Comparison of ENCODE assay signal across 11 mouse cellular contexts in the genomic region with DNA sequence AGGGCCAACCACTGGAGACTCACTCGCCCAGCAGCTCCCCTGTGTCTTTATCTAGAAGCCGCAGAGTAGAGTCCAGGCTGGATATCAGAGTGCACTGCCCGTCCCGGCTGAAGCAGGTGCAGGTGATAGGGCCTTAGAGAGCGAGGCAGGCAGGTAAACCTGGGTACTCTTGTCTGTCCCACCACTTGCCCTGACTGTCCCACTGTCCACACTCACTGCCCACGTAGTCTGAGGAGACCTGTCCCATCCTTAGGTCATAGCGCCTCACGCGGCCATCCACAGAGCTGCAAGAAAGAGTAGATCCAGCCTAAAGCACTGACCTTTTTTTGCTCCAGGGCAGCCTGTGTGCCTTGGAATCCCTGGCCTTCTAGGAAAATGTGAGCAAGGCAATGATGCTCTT. TPM values are rescaled to one million over a fixed set of nuclear protein-coding genes. Genes with fewer than 3 reads are reported as not detected.
A peak's percentile ranks its signal among the peaks of the same experiment; 100 is the strongest.
DNase-seq lines count a peak whose midpoint lies in the region; ATAC-seq and TF ChIP-seq lines count a peak whose summit lies in the region.
"Had no signal": no experiment of that assay in that cellular context is flagged by ENCODE, and none has a peak within 500 bp of the region (broad histone marks: within the 10 kb centered on the region; RNA-seq: fewer than 3 reads in every experiment).

No protein-coding gene starts in this region.

- no peak overlapping the region for H3K9ac ChIP-seq in kidney, embryonic 14.5 days (ENCODE audit: low read depth, low read length)
- H3K9ac ChIP-seq: embryonic facial prominence, embryonic 12.5 days; limb, embryonic 15.5 days; stomach, embryonic 15.5 days had no signal

- H3K4me3 ChIP-seq in kidney, embryonic 14.5 days (ENCODE audit: low read length), result no peak overlapping the region
- H3K4me3 ChIP-seq in G1E (ENCODE audit: low read depth, low read length), result peak overlapping the region; percentile 39; the same call in 1 of the 2 replicates
- H3K4me3 ChIP-seq in bone marrow, adult 2 months (replicated peaks; ENCODE audit: control insufficient read depth, low read depth, low read length), result no peak overlapping the region
- H3K4me3 ChIP-seq: embryonic facial prominence, embryonic 12.5 days; limb, embryonic 15.5 days; stomach, embryonic 15.5 days had no signal

- no peaks in the 10 kb centered on the region for H3K9me3 ChIP-seq in kidney, embryonic 14.5 days (ENCODE audit: control insufficient read depth, low read length)
- no peaks in the 10 kb centered on the region for H3K9me3 ChIP-seq in G1E (replicated peaks)
- H3K9me3 ChIP-seq: embryonic facial prominence, embryonic 12.5 days; limb, embryonic 15.5 days; stomach, embryonic 15.5 days had no signal

- H3K4me1 ChIP-seq in kidney, embryonic 14.5 days (ENCODE audit: control insufficient read depth, insufficient read depth, low read length), result peaks cover 4% of the 10 kb centered on the region
- H3K4me1 ChIP-seq in G1E (ENCODE audit: insufficient read depth, low read depth, low read length), result peaks cover 69% of the 10 kb centered on the region
- no peaks in the 10 kb centered on the region; the same call in 1 of the 2 replicates for H3K4me1 ChIP-seq in bone marrow, adult 2 months (ENCODE audit: control insufficient read depth, insufficient read depth, low read length)

- H3K27ac ChIP-seq in kidney, embryonic 14.5 days (ENCODE audit: low read depth, low read length), result no peak overlapping the region
- H3K27ac ChIP-seq in bone marrow, adult 2 months (ENCODE audit: control insufficient read depth, insufficient read depth, low read depth, low read length, poor library complexity), result no peak overlapping the region
- H3K27ac ChIP-seq: embryonic facial prominence, embryonic 12.5 days; limb, embryonic 15.5 days; stomach, embryonic 15.5 days had no signal

- peak; percentile 65 for DNase-seq in kidney, adult 18-20 months
- DNase-seq in G1E (ENCODE audit: low spot score), result no peak
- DNase-seq in kidney, postnatal 25 days, result peak; percentile 75 to 79
- peak; percentile 31 to 42 for DNase-seq in spleen, postnatal 36 days (ENCODE audit: low spot score in 2 of 2)
- DNase-seq in gastrocnemius, adult 8-10 months (ENCODE audit: low spot score in 2 of 2), result no peak
- DNase-seq in left cerebral cortex, adult 11 months (ENCODE audit: low spot score), result no peak

- WGBS in kidney, embryonic 14.5 days, result 83% methylated on average over 9 of the region's 9 CpGs
- WGBS in bone marrow, adult 2 months, result 81% methylated on average over 9 of the region's 9 CpGs

- peaks cover 45% of the 10 kb centered on the region for H3K36me3 ChIP-seq in kidney, embryonic 14.5 days (ENCODE audit: control insufficient read depth, insufficient read depth, low read length)
- H3K36me3 ChIP-seq in G1E (replicated peaks), result peaks cover 72% of the 10 kb centered on the region

- H3K4me2 ChIP-seq in kidney, embryonic 14.5 days (replicated peaks; ENCODE audit: low read depth, low read length), result no peak overlapping the region
- H3K4me2 ChIP-seq: embryonic facial prominence, embryonic 12.5 days; limb, embryonic 15.5 days; stomach, embryonic 15.5 days had no signal

- ATAC-seq in kidney, embryonic 14.5 days (ENCODE audit: low FRiP score, low TSS enrichment), result no peak
- no peak for ATAC-seq in G1E (ENCODE audit: extremely low read depth, insufficient number of reproducible peaks, low FRiP score, poor library complexity, severe bottlenecking)

- no peaks in the 10 kb centered on the region for H3K27me3 ChIP-seq in kidney, embryonic 14.5 days (ENCODE audit: control insufficient read depth, insufficient read depth, low read length)
- H3K27me3 ChIP-seq in G1E (ENCODE audit: insufficient read depth, low read length), result no peaks in the 10 kb centered on the region
- H3K27me3 ChIP-seq: embryonic facial prominence, embryonic 12.5 days; limb, embryonic 15.5 days; stomach, embryonic 15.5 days had no signal

- TF ChIP-seq CTCF in G1E (IDR thresholded peaks at IDR 0.05; ENCODE audit: low read depth, low read length), result peak; percentile 53
- peak; percentile 41; the same call in 1 of the 2 replicates for TF ChIP-seq CTCF in bone marrow, adult 2 months (IDR thresholded peaks at IDR 0.05; ENCODE audit: control insufficient read depth, insufficient read depth, low read length)

- no peak for TF ChIP-seq POLR2A in bone marrow, adult 2 months (IDR thresholded peaks at IDR 0.05; ENCODE audit: borderline replicate concordance, control insufficient read depth, low read depth, low read length)

RNA-seq across cellular contexts. Expression of a gene that starts 4.4 kb away (rescaled TPM):
- 74.4 and 85.8 TPM in 2 replicates for polyA plus RNA-seq in kidney, embryonic 14.5 days (2014; fragmentation: Nextera tagmentation; extraction: Ambion mirVana)
- total RNA-seq in G1E (2014; fragmentation: Nextera tagmentation) (42.9 and 58.5 TPM in 2 replicates), G1E (2017) (33.9 and 36.2 TPM in 2 replicates)
- 27.3 and 41.7 TPM in 2 replicates for polyA plus RNA-seq in G1E (2012)
- polyA plus RNA-seq in bone marrow, adult 2 months (2011; ENCODE audit: insufficient read depth, insufficient read length, low replicate concordance, missing spikeins), result 31.0 and 39.6 TPM in 2 replicates
- total RNA-seq in gastrocnemius, adult 8-10 months (2022), result 10 to 100 TPM; 34.1 to 38.9 (median 36.0) TPM

RNA-seq across cellular contexts. Expression of a gene that starts 4.5 kb away (rescaled TPM):
- polyA plus RNA-seq in kidney, embryonic 14.5 days (2014; fragmentation: Nextera tagmentation; extraction: Ambion mirVana), result 161 and 174 TPM in 2 replicates
- total RNA-seq in G1E (2014; fragmentation: Nextera tagmentation), result 79.0 and 99.0 TPM in 2 replicates
- 22.0 and 29.4 TPM in 2 replicates for total RNA-seq in G1E (2017)
- polyA plus RNA-seq in G1E (2012), result 5.0 and 11.7 TPM in 2 replicates
- polyA plus RNA-seq in bone marrow, adult 2 months (2011; ENCODE audit: insufficient read depth, insufficient read length, low replicate concordance, missing spikeins), result 26.9 and 42.0 TPM in 2 replicates
- total RNA-seq in gastrocnemius, adult 8-10 months (2022), result 10 to 100 TPM; 40.7 to 49.9 (median 46.3) TPM

RNA-seq across cellular contexts. Expression of a gene that starts 5.1 kb away (rescaled TPM):
- 43.4 and 44.9 TPM in 2 replicates for polyA plus RNA-seq in kidney, embryonic 14.5 days (2014; fragmentation: Nextera tagmentation; extraction: Ambion mirVana)
- 22.4 and 23.8 TPM in 2 replicates for total RNA-seq in G1E (2014; fragmentation: Nextera tagmentation)
- total RNA-seq in G1E (2017), result 27.2 and 28.4 TPM in 2 replicates
- polyA plus RNA-seq in G1E (2012), result 24.2 and 38.9 TPM in 2 replicates
- polyA plus RNA-seq in bone marrow, adult 2 months (2011; ENCODE audit: insufficient read depth, insufficient read length, low replicate concordance, missing spikeins), result 57.4 and 100 TPM in 2 replicates
- 10 to 100 TPM; 15.4 to 20.4 (median 16.0) TPM for total RNA-seq in gastrocnemius, adult 8-10 months (2022)

RNA-seq across cellular contexts. Expression of a gene that starts 7.1 kb away (rescaled TPM):
- polyA plus RNA-seq in kidney, embryonic 14.5 days (2014; fragmentation: Nextera tagmentation; extraction: Ambion mirVana), result 23.3 and 33.9 TPM in 2 replicates
- total RNA-seq in G1E (2014; fragmentation: Nextera tagmentation) (91.8 and 105 TPM in 2 replicates), G1E (2017) (87.7 and 88.0 TPM in 2 replicates)
- polyA plus RNA-seq in G1E (2012), result 12.4 and 19.3 TPM in 2 replicates
- 19.2 and 64.3 TPM in 2 replicates for polyA plus RNA-seq in bone marrow, adult 2 months (2011; ENCODE audit: insufficient read depth, insufficient read length, low replicate concordance, missing spikeins)
- total RNA-seq in gastrocnemius, adult 8-10 months (2022), result 1 to 10 TPM; 6.4 to 9.8 (median 8.1) TPM

RNA-seq across cellular contexts. Expression of a gene that starts 8.2 kb away (rescaled TPM):
- polyA plus RNA-seq in kidney, embryonic 14.5 days (2014; fragmentation: Nextera tagmentation; extraction: Ambion mirVana), result 1.1 TPM in 1 of 2 replicates, not detected in the other
- not detected in 2 replicates for total RNA-seq in G1E (2014; fragmentation: Nextera tagmentation)
- total RNA-seq in G1E (2017), result 0.99 and 1.0 TPM in 2 replicates
- polyA plus RNA-seq in G1E (2012), result 0.89 and 1.8 TPM in 2 replicates
- polyA plus RNA-seq in bone marrow, adult 2 months (2011; ENCODE audit: insufficient read depth, insufficient read length, low replicate concordance, missing spikeins), result 4.3 TPM in 1 of 2 replicates, not detected in the other
- not detected for total RNA-seq in gastrocnemius, adult 8-10 months (2022)
- polyA plus RNA-seq: embryonic facial prominence, embryonic 12.5 days; limb, embryonic 15.5 days had no signal

Comparison
In these comparisons a context has a peak if more than half of its experiments do, and no peak if none do; other contexts are left out.
1. DNase-seq: peak in kidney, adult 18-20 months (single experiment), kidney, postnatal 25 days (2 of 2) and spleen, postnatal 36 days (2 of 2); none in G1E (single experiment), gastrocnemius, adult 8-10 months (0 of 2) and left cerebral cortex, adult 11 months (single experiment).